Mouse (Mus musculus): ENCODE data around the gene Borcs8.

- TF ChIP-seq CTCF (IDR thresholded peaks at IDR 0.05) (no peak), POLR2A (IDR thresholded peaks at IDR 0.05; ENCODE audit: insufficient read depth, low read depth, low read length) (no peak)
Observed at GRCm38 (mm10) chr8:70124992-70125391, 14.3 kb upstream of the Borcs8 start.
